Mouse (Mus musculus) cerebellum, adult 2 months (tissue): ENCODE measurements around the gene Cdh23. TPM values are rescaled to one million over a fixed set of nuclear protein-coding genes. Genes with fewer than 3 reads are reported as not detected.

Experiments
- DNase-seq, 2 experiments: peaks; one replicate each; pipeline ENCODE4 v3.0.0; 2021
- H3K27ac ChIP-seq: fragments of 200-500 bp; 2 replicates; pipeline ENCODE4 v1.5.1; 2012; ENCODE audit warnings: low read length, control low read depth, inconsistent platforms; ENCODE audit not compliant: insufficient read depth
- H3K27me3 ChIP-seq: fragments of 200-500 bp; 2 replicates; pipeline ENCODE4 v1.6.1; 2012; ENCODE audit warnings: inconsistent platforms, mild to moderate bottlenecking, low read length, moderate library complexity; ENCODE audit not compliant: control insufficient read depth, insufficient read depth
- H3K4me1 ChIP-seq: fragments of 200-500 bp; 2 replicates; pipeline ENCODE4 v1.6.1; 2011; ENCODE audit warnings: low read length; ENCODE audit not compliant: control insufficient read depth, insufficient read depth
- H3K4me3 ChIP-seq: fragments of 200-500 bp; replicated peaks from 2 replicates; pipeline ENCODE3; 2011; ENCODE audit warnings: mild to moderate bottlenecking, low read depth, low read length, control low read depth; ENCODE audit not compliant: insufficient read depth
- CTCF ChIP-seq: fragments of 200-500 bp; IDR thresholded peaks from 2 replicates; pipeline ENCODE4 v1.5.1; 2011; ENCODE audit warnings: low read depth, mild to moderate bottlenecking, control low read depth, low read length, moderate library complexity, borderline replicate concordance; ENCODE audit not compliant: insufficient read depth
- POLR2A ChIP-seq: fragments of 200-500 bp; IDR thresholded peaks from 2 replicates; pipeline ENCODE4 v1.6.1; 2011; ENCODE audit warnings: low read length, control low read depth, borderline replicate concordance; ENCODE audit not compliant: insufficient read depth
- WGBS: fragments of 180-500 bp; shearing (Covaris S2); methylation state at CpG from one replicate; pipeline ENCODE4 v1.1.7; 2018; 5-methylcytosine and 5-hydroxymethylcytosine counted together
- polyA plus RNA-seq: library from polyadenylated mRNA; depleted of rRNA; stranded (reverse); fragments of >200 nt; gene quantifications from 2 replicates; pipeline ENCODE4 v1.2.3, GENCODE M21; 2012

The Cdh23 gene
- polyA plus RNA-seq, 1 experiment, result 2.7 TPM

GRCm38 (mm10) chr10:60379419-60379957 is 316.8 kb downstream of the Cdh23 start:
- H3K27me3 ChIP-seq, result no peaks in the 10 kb centered on the region
- H3K4me1 ChIP-seq, result peaks cover 3% of the 10 kb centered on the region; the same call in 1 of the 2 replicates
- H3K4me3 ChIP-seq, result no peak overlapping the region
- DNase-seq, result no peak
- no peak for TF ChIP-seq CTCF
- no peak for TF ChIP-seq POLR2A
- WGBS, result 77% methylated on average over 9 of the region's 9 CpGs
- no peak overlapping the region for H3K27ac ChIP-seq

GRCm38 (mm10) chr10:60376704-60377103 is 319.6 kb downstream of the Cdh23 start:
- DNase-seq, result no peak
- no peaks in the 10 kb centered on the region for H3K27me3 ChIP-seq
- no peak overlapping the region for H3K4me3 ChIP-seq
- 27% methylated on average over 16 of the region's 16 CpGs for WGBS
- TF ChIP-seq POLR2A, result no peak
- TF ChIP-seq CTCF, result no peak
- H3K4me1 ChIP-seq, result peaks cover 3% of the 10 kb centered on the region; the same call in 1 of the 2 replicates
- H3K27ac ChIP-seq, result no peak overlapping the region

- Histone ChIP-seq H3K27me3 (no peaks in the 10 kb centered on the region), H3K4me1 (peaks cover 3% of the 10 kb centered on the region; the same call in 1 of the 2 replicates), H3K27ac (no peak overlapping the region), H3K4me3 (no peak overlapping the region)
- WGBS, result 63% methylated on average over 8 of the region's 8 CpGs
- no peak for TF ChIP-seq CTCF
- no peak for TF ChIP-seq POLR2A
- no peak for DNase-seq
These were observed 322.2 kb downstream of the Cdh23 start for GRCm38 (mm10) chr10:60373937-60374578.

- TF ChIP-seq POLR2A (no peak), CTCF (no peak)
- H3K4me3 ChIP-seq, result no peak overlapping the region
- H3K27me3 ChIP-seq, result no peaks in the 10 kb centered on the region
- no peak overlapping the region for H3K27ac ChIP-seq
- 87% methylated on average over 6 of the region's 6 CpGs for WGBS
- peaks cover 3% of the 10 kb centered on the region; the same call in 1 of the 2 replicates for H3K4me1 ChIP-seq
- DNase-seq, result no peak
These were observed 322.8 kb downstream of the Cdh23 start for GRCm38 (mm10) chr10:60373543-60373936.

DNA sequence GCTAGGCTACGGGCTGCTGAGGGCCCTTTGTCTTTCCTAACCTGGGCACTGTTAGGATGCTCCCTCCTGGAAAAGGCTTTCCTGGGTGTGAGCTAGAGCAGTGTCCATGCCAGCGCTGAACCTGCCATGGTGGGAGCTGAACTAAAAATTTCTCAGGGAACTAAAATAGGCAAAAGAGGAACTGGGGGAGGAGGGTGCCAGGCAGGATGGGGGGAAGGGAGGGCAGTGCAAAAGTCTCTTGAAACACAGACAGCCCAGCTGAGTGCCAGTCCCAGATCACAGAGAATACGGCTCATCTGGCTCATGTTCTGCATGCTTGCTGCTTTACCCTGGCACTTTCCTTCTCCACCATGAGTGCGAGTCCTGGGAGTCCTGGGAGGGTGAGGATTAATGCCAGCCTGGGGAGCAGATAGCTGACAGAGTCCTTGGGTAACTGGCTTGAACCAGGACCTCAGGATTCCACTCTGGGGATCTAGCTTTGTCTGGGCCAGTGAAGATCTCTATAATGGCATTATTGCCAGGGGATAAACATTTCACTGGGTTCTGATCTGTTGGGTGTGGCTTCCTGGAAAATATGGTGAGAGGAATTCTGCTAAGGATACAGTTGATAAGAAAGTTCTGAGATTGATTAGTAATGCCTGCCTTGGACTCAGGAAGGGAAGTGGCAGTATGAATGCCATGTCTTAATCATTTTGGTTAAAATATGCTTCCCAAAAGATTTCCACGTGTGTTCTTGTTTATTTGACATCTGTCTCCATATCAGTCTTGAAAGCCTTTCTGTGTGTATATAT is 324.5 kb downstream of the Cdh23 start:
- WGBS, result 85% methylated on average over 5 of the region's 5 CpGs
- Histone ChIP-seq H3K4me3 (no peak overlapping the region), H3K27me3 (no peaks in the 10 kb centered on the region), H3K4me1 (peaks cover 2% of the 10 kb centered on the region; the same call in 1 of the 2 replicates), H3K27ac (no peak overlapping the region)
- no peak for DNase-seq
- no peak for TF ChIP-seq CTCF
- TF ChIP-seq POLR2A, result no peak

GRCm38 (mm10) chr10:60370601-60371061 is 325.7 kb downstream of the Cdh23 start:
- Histone ChIP-seq H3K4me3 (no peak overlapping the region), H3K27me3 (no peaks in the 10 kb centered on the region), H3K27ac (no peak overlapping the region), H3K4me1 (no peaks in the 10 kb centered on the region; the same call in 1 of the 2 replicates)
- WGBS, result 58% methylated on average over 5 of the region's 5 CpGs
- TF ChIP-seq POLR2A (no peak), CTCF (no peak)
- no peak for DNase-seq

DNA sequence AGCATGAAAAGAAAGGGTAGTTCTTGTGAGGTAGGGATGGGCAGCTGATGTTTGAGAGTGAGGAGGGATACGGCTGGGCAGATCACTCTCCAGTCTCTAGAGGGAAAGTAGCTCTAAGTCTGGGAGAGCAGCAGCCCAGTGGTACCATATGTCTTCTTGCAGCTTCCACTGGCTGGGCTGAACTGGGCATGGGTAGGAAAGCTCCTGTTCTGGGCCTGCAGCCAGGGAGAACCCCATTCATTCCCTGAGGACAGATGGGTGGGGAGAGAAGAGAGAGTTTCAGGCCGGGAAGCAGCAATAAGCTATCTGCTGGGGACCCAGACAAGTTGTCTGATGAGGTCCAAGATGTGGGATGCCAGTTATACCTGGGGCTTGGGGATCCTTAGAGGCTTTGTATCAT is 326.2 kb downstream of the Cdh23 start:
- H3K4me1 ChIP-seq, result no peaks in the 10 kb centered on the region; the same call in 1 of the 2 replicates
- WGBS, result 20% methylated on average over 2 of the region's 2 CpGs
- DNase-seq, result peak; percentile 50 to 75
- no peak overlapping the region for H3K4me3 ChIP-seq
- H3K27me3 ChIP-seq, result no peaks in the 10 kb centered on the region
- no peak overlapping the region for H3K27ac ChIP-seq
- TF ChIP-seq POLR2A (no peak), CTCF (no peak)
